Mouse (Mus musculus): ENCODE measurements around the gene Rabgap1l. TPM values are rescaled to one million over a fixed set of nuclear protein-coding genes. Genes with fewer than 3 reads are reported as not detected.

Gene Rabgap1l
- polyA plus RNA-seq, 1 experiment from 2014 or later, result 23.2 TPM

- no peak overlapping the region for H3K9ac ChIP-seq (ENCODE audit: low read depth, low read length)
- WGBS, result 74% methylated on average over 2 of the region's 2 CpGs
- H3K9me3 ChIP-seq (ENCODE audit: control insufficient read depth), result no peaks in the 10 kb centered on the region
- no peak for ATAC-seq
- TF ChIP-seq CTCF (IDR thresholded peaks at IDR 0.05; ENCODE audit: low read depth), result no peak
- H3K27me3 ChIP-seq (replicated peaks; ENCODE audit: control insufficient read depth, insufficient read depth, low read length), result no peaks in the 10 kb centered on the region
- no peaks in the 10 kb centered on the region for H3K4me1 ChIP-seq (replicated peaks; ENCODE audit: control insufficient read depth, insufficient read depth, low read length)
- H3K4me3 ChIP-seq (ENCODE audit: low read depth, low read length), result no peak overlapping the region
- H3K36me3 ChIP-seq (ENCODE audit: control insufficient read depth, insufficient read depth), result peaks cover 29% of the 10 kb centered on the region
- no peak overlapping the region for H3K27ac ChIP-seq (ENCODE audit: low read depth, low read length)
- H3K4me2 ChIP-seq (replicated peaks; ENCODE audit: low read depth), result no peak overlapping the region
Measured at GRCm38 (mm10) chr1:160209844-160210243, 583.2 kb downstream of the Rabgap1l start.

- H3K4me2 ChIP-seq (replicated peaks; ENCODE audit: low read depth), result no peak overlapping the region
- no peak for TF ChIP-seq CTCF (IDR thresholded peaks at IDR 0.05; ENCODE audit: low read depth)
- 0 out of 2 replicates have a peak overlapping the region, but pooled peaks have one; percentile 17 for H3K27ac ChIP-seq (ENCODE audit: low read depth, low read length)
- H3K27me3 ChIP-seq (replicated peaks; ENCODE audit: control insufficient read depth, insufficient read depth, low read length), result no peaks in the 10 kb centered on the region
- H3K36me3 ChIP-seq (ENCODE audit: control insufficient read depth, insufficient read depth), result peaks cover 49% of the 10 kb centered on the region
- H3K4me1 ChIP-seq (replicated peaks; ENCODE audit: control insufficient read depth, insufficient read depth, low read length), result no peaks in the 10 kb centered on the region
- no peak for ATAC-seq
- no peak overlapping the region for H3K9ac ChIP-seq (ENCODE audit: low read depth, low read length)
- no peak overlapping the region for H3K4me3 ChIP-seq (ENCODE audit: low read depth, low read length)
- H3K9me3 ChIP-seq (ENCODE audit: control insufficient read depth), result no peaks in the 10 kb centered on the region
Measured at GRCm38 (mm10) chr1:160205486-160205885, 587.5 kb downstream of the Rabgap1l start.

GRCm38 (mm10) chr1:160195337-160195663 is 597.7 kb downstream of the Rabgap1l start:
- peak overlapping the region; percentile 80 for H3K4me2 ChIP-seq (replicated peaks; ENCODE audit: low read depth)
- ATAC-seq, result peak; percentile 50
- H3K27me3 ChIP-seq (replicated peaks; ENCODE audit: control insufficient read depth, insufficient read depth, low read length), result no peaks in the 10 kb centered on the region
- H3K27ac ChIP-seq (ENCODE audit: low read depth, low read length), result peak overlapping the region; percentile 76
- H3K4me3 ChIP-seq (ENCODE audit: low read depth, low read length), result peak overlapping the region; percentile 86
- H3K4me1 ChIP-seq (replicated peaks; ENCODE audit: control insufficient read depth, insufficient read depth, low read length), result no peaks in the 10 kb centered on the region; the same call in 1 of the 2 replicates
- no peaks in the 10 kb centered on the region for H3K9me3 ChIP-seq (ENCODE audit: control insufficient read depth)
- H3K36me3 ChIP-seq (ENCODE audit: control insufficient read depth, insufficient read depth), result peaks cover 16% of the 10 kb centered on the region; the same call in 1 of the 2 replicates
- under 1% methylated on average over 13 of the region's 13 CpGs for WGBS
- H3K9ac ChIP-seq (ENCODE audit: low read depth, low read length), result peak overlapping the region; percentile 85
- no peak for TF ChIP-seq CTCF (IDR thresholded peaks at IDR 0.05; ENCODE audit: low read depth)

GRCm38 (mm10) chr1:160194529-160195336 is 598.3 kb downstream of the Rabgap1l start, which contains the start of gene Mrps14:
Gene Mrps14, plus strand, starts transcription at chr1:160195215.
- peak within 1 kb of the TSS; percentile 80 for H3K4me2 ChIP-seq (replicated peaks; ENCODE audit: low read depth)
- TF ChIP-seq CTCF (IDR thresholded peaks at IDR 0.05; ENCODE audit: low read depth), result peak; percentile 93
- H3K9ac ChIP-seq (ENCODE audit: low read depth, low read length), result peak within 1 kb of the TSS; percentile 85
- peak within 1 kb of the TSS; percentile 86 for H3K4me3 ChIP-seq (ENCODE audit: low read depth, low read length)
- H3K36me3 ChIP-seq (ENCODE audit: control insufficient read depth, insufficient read depth), result peaks cover 12% of the 10 kb centered on the region; the same call in 1 of the 2 replicates
- 5% methylated on average over 31 of the region's 31 CpGs for WGBS
- ATAC-seq, result peak; percentile 100
- no peaks in the 10 kb centered on the region; the same call in 1 of the 2 replicates for H3K4me1 ChIP-seq (replicated peaks; ENCODE audit: control insufficient read depth, insufficient read depth, low read length)
- H3K27ac ChIP-seq (ENCODE audit: low read depth, low read length), result peak within 1 kb of the TSS; percentile 76
- H3K9me3 ChIP-seq (ENCODE audit: control insufficient read depth), result no peaks in the 10 kb centered on the region
- H3K27me3 ChIP-seq (replicated peaks; ENCODE audit: control insufficient read depth, insufficient read depth, low read length), result no peaks in the 10 kb centered on the region

- 0 out of 2 replicates have a peak, but pooled peaks have one; percentile 43 for ATAC-seq
- peak; percentile 87 for TF ChIP-seq CTCF (IDR thresholded peaks at IDR 0.05; ENCODE audit: low read depth)
- Histone ChIP-seq H3K27ac (ENCODE audit: low read depth, low read length) (no peak overlapping the region), H3K4me1 (replicated peaks; ENCODE audit: control insufficient read depth, insufficient read depth, low read length) (no peaks in the 10 kb centered on the region), H3K27me3 (replicated peaks; ENCODE audit: control insufficient read depth, insufficient read depth, low read length) (no peaks in the 10 kb centered on the region), H3K9ac (ENCODE audit: low read depth, low read length) (no peak overlapping the region), H3K36me3 (ENCODE audit: control insufficient read depth, insufficient read depth) (no peaks in the 10 kb centered on the region), H3K4me3 (ENCODE audit: low read depth, low read length) (no peak overlapping the region), H3K4me2 (replicated peaks; ENCODE audit: low read depth) (no peak overlapping the region), H3K9me3 (ENCODE audit: control insufficient read depth) (no peaks in the 10 kb centered on the region)
- 17% methylated on average over 5 of the region's 5 CpGs for WGBS
Measured at GRCm38 (mm10) chr1:160184506-160184905, 608.5 kb downstream of the Rabgap1l start.

GRCm38 (mm10) chr1:160181216-160181615 is 611.8 kb downstream of the Rabgap1l start:
- no peak overlapping the region for H3K4me2 ChIP-seq (replicated peaks; ENCODE audit: low read depth)
- no peak overlapping the region for H3K27ac ChIP-seq (ENCODE audit: low read depth, low read length)
- H3K36me3 ChIP-seq (ENCODE audit: control insufficient read depth, insufficient read depth), result no peaks in the 10 kb centered on the region
- no peaks in the 10 kb centered on the region for H3K4me1 ChIP-seq (replicated peaks; ENCODE audit: control insufficient read depth, insufficient read depth, low read length)
- no peak overlapping the region for H3K9ac ChIP-seq (ENCODE audit: low read depth, low read length)
- no peak for ATAC-seq
- H3K4me3 ChIP-seq (ENCODE audit: low read depth, low read length), result no peak overlapping the region
- TF ChIP-seq CTCF (IDR thresholded peaks at IDR 0.05; ENCODE audit: low read depth), result no peak
- no peaks in the 10 kb centered on the region for H3K27me3 ChIP-seq (replicated peaks; ENCODE audit: control insufficient read depth, insufficient read depth, low read length)
- WGBS, result 62% methylated on average over 4 of the region's 4 CpGs
- no peaks in the 10 kb centered on the region for H3K9me3 ChIP-seq (ENCODE audit: control insufficient read depth)
